Mouse (Mus musculus) testis, adult 2 months (tissue): ENCODE measurements around the gene Vrtn.

ENCODE experiments used
- CTCF ChIP-seq: fragments of 200-500 bp; IDR thresholded peaks from 2 replicates; pipeline ENCODE4 v1.5.1; 2012; ENCODE audit warnings: low read depth, mild to moderate bottlenecking, inconsistent platforms, low read length, moderate library complexity; ENCODE audit not compliant: control insufficient read depth, insufficient read depth, insufficient replicate concordance
- POLR2A ChIP-seq: fragments of 200-500 bp; IDR thresholded peaks from 2 replicates; pipeline ENCODE4 v1.6.1; 2012; ENCODE audit warnings: low read depth, mild to moderate bottlenecking, inconsistent platforms, low read length, moderate library complexity; ENCODE audit not compliant: control insufficient read depth

- TF ChIP-seq CTCF (no peak), POLR2A (no peak)
Measured at GRCm38 (mm10) chr12:84640253-84640652, 566 bp upstream of the Vrtn start.
